Mouse (Mus musculus) naive thymus-derived CD4-positive, alpha-beta T cell, adult 2 months (primary cell): Measurements from ENCODE around the gene Ctsh.

ENCODE experiments used
- DNase-seq: peaks from one replicate; pipeline ENCODE4 v3.0.0-alpha.2; 2011; ENCODE audit warnings: low read depth

Gene Ctsh

GRCm38 (mm10) chr9:90113651-90114566 lies 60.0 kb downstream of the Ctsh start:
- peak; percentile 95 for DNase-seq

GRCm38 (mm10) chr9:90114567-90115307 lies 60.8 kb downstream of the Ctsh start, which contains the start of gene Morf4l1:
Gene Morf4l1, minus strand, starts transcription at chr9:90114774.
- DNase-seq: peak; percentile 97

GRCm38 (mm10) chr9:90115308-90115700 lies 61.4 kb downstream of the Ctsh start:
- DNase-seq: no peak

GRCm38 (mm10) chr9:90117234-90117633 lies 63.3 kb downstream of the Ctsh start:
- DNase-seq: no peak

- DNase-seq: no peak
Measured at GRCm38 (mm10) chr9:90122246-90122740, 68.3 kb downstream of the Ctsh start.

GRCm38 (mm10) chr9:90124156-90124872 lies 70.4 kb downstream of the Ctsh start:
- DNase-seq: no peak

GRCm38 (mm10) chr9:90124873-90125245 lies 70.9 kb downstream of the Ctsh start:
- DNase-seq: no peak
